ENCODE assay signal across 8 mouse cellular contexts in genomic region chr2:62046861-62047503, GRCm38 (mm10). TPM values are rescaled to one million over a fixed set of nuclear protein-coding genes. Genes with fewer than 3 reads are reported as not detected.
A peak's percentile ranks its signal among the peaks of the same experiment; 100 is the strongest.
DNase-seq lines count a peak whose midpoint lies in the region; ATAC-seq lines count a peak whose summit lies in the region.

No protein-coding gene starts in this region.

- H3K9ac ChIP-seq in forebrain, embryonic 14.5 days (ENCODE audit: low read length): peak overlapping the region; percentile 66

- no peaks in the 10 kb centered on the region for H3K4me1 ChIP-seq in forebrain, embryonic 14.5 days (ENCODE audit: control insufficient read depth, insufficient read depth, low read length)
- H3K4me1 ChIP-seq in limb, embryonic 10.5 days: 0 out of 2 replicates have a peak, but pooled peaks cover 14% of the 10 kb centered on the region

- H3K27ac ChIP-seq in forebrain, embryonic 14.5 days (ENCODE audit: low read depth, low read length): peak overlapping the region; percentile 81
- no peak overlapping the region for H3K27ac ChIP-seq in limb, embryonic 10.5 days

- H3K27me3 ChIP-seq in forebrain, embryonic 14.5 days (replicated peaks; ENCODE audit: control insufficient read depth, insufficient read depth, low read length): no peaks in the 10 kb centered on the region
- H3K27me3 ChIP-seq in limb, embryonic 10.5 days (ENCODE audit: low read depth, poor library complexity, severe bottlenecking): peaks cover 20% of the 10 kb centered on the region

- H3K4me2 ChIP-seq in forebrain, embryonic 14.5 days (ENCODE audit: low read length): peak overlapping the region; percentile 74

- 3% methylated on average over 10 of the region's 10 CpGs for WGBS in forebrain, embryonic 14.5 days
- 18% methylated on average over 10 of the region's 10 CpGs for WGBS in limb, embryonic 10.5 days

- H3K4me3 ChIP-seq in forebrain, embryonic 14.5 days (ENCODE audit: low read depth, low read length): peak overlapping the region; percentile 34
- peak overlapping the region; percentile 57 for H3K4me3 ChIP-seq in limb, embryonic 10.5 days

- no peaks in the 10 kb centered on the region for H3K9me3 ChIP-seq in forebrain, embryonic 14.5 days (replicated peaks; ENCODE audit: control insufficient read depth, low read length)
- H3K9me3 ChIP-seq in limb, embryonic 10.5 days (replicated peaks): no peaks in the 10 kb centered on the region

- H3K36me3 ChIP-seq in forebrain, embryonic 14.5 days (ENCODE audit: control insufficient read depth, insufficient read depth, low read length): no peaks in the 10 kb centered on the region
- H3K36me3 ChIP-seq in limb, embryonic 10.5 days: no peaks in the 10 kb centered on the region

- peak; percentile 18; the same call in 1 of the 2 replicates for ATAC-seq in forebrain, embryonic 14.5 days

- intact Hi-C loops in left cerebral cortex, postnatal 4 days (cut with DNase I): no loop called here

- peak; percentile 22 for DNase-seq in left cerebral cortex, adult 11 months (ENCODE audit: low spot score)
- no peak for DNase-seq in left cerebral cortex, postnatal 4 days
- DNase-seq in forebrain, embryonic 14.5 days (ENCODE audit: low spot score): peak; percentile 46
- DNase-seq in limb, embryonic 10.5 days (ENCODE audit: low spot score): peak; percentile 31
- peak; percentile 9 for DNase-seq in retina, postnatal 7 days (ENCODE audit: low read depth, low spot score)
- no peak for DNase-seq in ovary, adult 18-20 months (ENCODE audit: low spot score)
- DNase-seq in spleen, postnatal 36 days (ENCODE audit: low spot score in 2 of 2): no peak
- no peak for DNase-seq in adrenal gland, postnatal 25 days

RNA-seq across cellular contexts. Expression of gene Slc4a10, which starts 0.7 kb away (rescaled TPM):
- total RNA-seq in left cerebral cortex, postnatal 4 days (2021): 10 to 100 TPM; 78.8 to 80.1 TPM
- polyA plus RNA-seq in forebrain, embryonic 14.5 days (2014; fragmentation: Nextera tagmentation; extraction: Ambion mirVana): 6.6 and 9.0 TPM in 2 replicates
- polyA plus RNA-seq in limb, embryonic 10.5 days (2016; fragmentation: Nextera tagmentation; extraction: Ambion mirVana): not detected in 2 replicates
- total RNA-seq in adrenal gland, postnatal 25 days (2021): 1.5 and 3.9 TPM in 2 replicates

Comparison
In these comparisons a context has a peak if more than half of its experiments do, and no peak if none do; other contexts are left out.
1. DNase-seq: peak in left cerebral cortex, adult 11 months (single experiment), forebrain, embryonic 14.5 days (single experiment), limb, embryonic 10.5 days (single experiment) and retina, postnatal 7 days (single experiment); none in left cerebral cortex, postnatal 4 days (single experiment), ovary, adult 18-20 months (single experiment), spleen, postnatal 36 days (0 of 2) and adrenal gland, postnatal 25 days (single experiment).
2. RNA of gene Slc4a10, which starts 0.7 kb away (total RNA-seq): 78.8 to 80.1 TPM in left cerebral cortex, postnatal 4 days; 1.5 to 3.9 TPM in adrenal gland, postnatal 25 days; every median in the first group is over 10 times any median in the second.